Mouse (Mus musculus): ENCODE measurements around the gene Crkl. TPM values are rescaled to one million over a fixed set of nuclear protein-coding genes. Genes with fewer than 3 reads are reported as not detected.
A peak's percentile ranks its signal among the peaks of the same experiment; 100 is the strongest.
"Not testable (repeated sequence)": the region's sequence is repeated elsewhere in the genome, so short reads cannot be mapped to it uniquely, and the experiment has no call there.

Crkl gene
- polyA plus RNA-seq, 1 experiment from 2014 or later = 68.9 TPM

GRCm38 (mm10) chr16:17488478-17489468, 37.0 kb downstream of the Crkl start:
- WGBS = 48% methylated on average over 14 of the region's 14 CpGs
- no peak for ATAC-seq (replicated peaks; ENCODE audit: low FRiP score)
- peaks cover 13% of the 10 kb centered on the region for H3K4me1 ChIP-seq
- no peak overlapping the region for H3K27ac ChIP-seq
- H3K4me2 ChIP-seq = peak overlapping the region; percentile 93
- H3K9me3 ChIP-seq (replicated peaks) = no peaks in the 10 kb centered on the region
- H3K9ac ChIP-seq = peak overlapping the region; percentile 41; the same call in 1 of the 2 replicates
- H3K27me3 ChIP-seq = peaks cover 21% of the 10 kb centered on the region
- peak overlapping the region; percentile 53 for H3K4me3 ChIP-seq (replicated peaks)
- peaks cover 39% of the 10 kb centered on the region for H3K36me3 ChIP-seq

GRCm38 (mm10) chr16:17489469-17490111, 37.8 kb downstream of the Crkl start, which contains the start of gene Aifm3:
TSS of gene Aifm3 (plus strand) at chr16:17489611.
- H3K4me3 ChIP-seq (replicated peaks) = peak within 1 kb of the TSS; percentile 53
- H3K4me1 ChIP-seq = peaks cover 13% of the 10 kb centered on the region
- peak; percentile 84 for ATAC-seq (replicated peaks; ENCODE audit: low FRiP score)
- WGBS = 2% methylated on average over 35 of the region's 47 CpGs
- H3K27ac ChIP-seq = no peak within 1 kb of the TSS
- peaks cover 31% of the 10 kb centered on the region for H3K36me3 ChIP-seq
- H3K4me2 ChIP-seq = peak within 1 kb of the TSS; percentile 93
- H3K27me3 ChIP-seq = peaks cover 21% of the 10 kb centered on the region
- no peaks in the 10 kb centered on the region for H3K9me3 ChIP-seq (replicated peaks)
- peak within 1 kb of the TSS; percentile 41 for H3K9ac ChIP-seq

- Histone ChIP-seq H3K4me2 (no peak overlapping the region), H3K36me3 (peaks cover 15% of the 10 kb centered on the region), H3K9me3 (replicated peaks) (no peaks in the 10 kb centered on the region), H3K9ac (no peak overlapping the region), H3K27ac (no peak overlapping the region), H3K4me1 (peaks cover 14% of the 10 kb centered on the region), H3K27me3 (peaks cover 21% of the 10 kb centered on the region), H3K4me3 (replicated peaks) (no peak overlapping the region)
- ATAC-seq (replicated peaks; ENCODE audit: low FRiP score) = no peak
- 88% methylated on average over 5 of the region's 5 CpGs for WGBS
These were observed 39.4 kb downstream of the Crkl start for GRCm38 (mm10) chr16:17491154-17491553.

- no peak for ATAC-seq (replicated peaks; ENCODE audit: low FRiP score)
- H3K27ac ChIP-seq = no peak overlapping the region
- H3K4me2 ChIP-seq = no peak overlapping the region
- no peaks in the 10 kb centered on the region for H3K9me3 ChIP-seq (replicated peaks)
- no peak overlapping the region for H3K9ac ChIP-seq
- 68% methylated on average over 5 of the region's 5 CpGs for WGBS
- peaks cover 21% of the 10 kb centered on the region for H3K27me3 ChIP-seq
- H3K4me1 ChIP-seq = peaks cover 22% of the 10 kb centered on the region
- peaks cover 7% of the 10 kb centered on the region for H3K36me3 ChIP-seq
- no peak overlapping the region for H3K4me3 ChIP-seq (replicated peaks)
These were observed 40.2 kb downstream of the Crkl start for GRCm38 (mm10) chr16:17491896-17492561.

GRCm38 (mm10) chr16:17496499-17497305, 44.9 kb downstream of the Crkl start:
- H3K9ac ChIP-seq = no peak overlapping the region
- no peaks in the 10 kb centered on the region for H3K9me3 ChIP-seq (replicated peaks)
- H3K27me3 ChIP-seq = peaks cover 4% of the 10 kb centered on the region; the same call in 1 of the 2 replicates
- H3K27ac ChIP-seq = no peak overlapping the region; the same call in 1 of the 2 replicates
- H3K4me1 ChIP-seq = peaks cover 12% of the 10 kb centered on the region
- H3K4me3 ChIP-seq (replicated peaks) = no peak overlapping the region
- H3K4me2 ChIP-seq = no peak overlapping the region
- H3K36me3 ChIP-seq = no peaks in the 10 kb centered on the region
- ATAC-seq (replicated peaks; ENCODE audit: low FRiP score) = 0 out of 2 replicates have a peak, but pooled peaks have one; percentile 18
- WGBS = 52% methylated on average over 2 of the region's 2 CpGs

- 30% methylated on average over 10 of the region's 10 CpGs for WGBS
- no peak overlapping the region for H3K27ac ChIP-seq
- H3K9me3 ChIP-seq (replicated peaks) = no peaks in the 10 kb centered on the region
- H3K4me2 ChIP-seq = no peak overlapping the region
- H3K4me1 ChIP-seq = peaks cover 12% of the 10 kb centered on the region
- no peaks in the 10 kb centered on the region for H3K36me3 ChIP-seq
- H3K4me3 ChIP-seq (replicated peaks) = no peak overlapping the region
- no peaks in the 10 kb centered on the region; the same call in 1 of the 2 replicates for H3K27me3 ChIP-seq
- H3K9ac ChIP-seq = no peak overlapping the region
- peak; percentile 56; the same call in 1 of the 2 replicates for ATAC-seq (replicated peaks; ENCODE audit: low FRiP score)
These were observed 47.6 kb downstream of the Crkl start for GRCm38 (mm10) chr16:17499249-17499883.

- Histone ChIP-seq H3K27ac (no peak overlapping the region), H3K9ac (no peak overlapping the region), H3K36me3 (no peaks in the 10 kb centered on the region), H3K4me1 (peaks cover 4% of the 10 kb centered on the region; the same call in 1 of the 2 replicates), H3K4me2 (no peak overlapping the region), H3K9me3 (replicated peaks) (no peaks in the 10 kb centered on the region), H3K27me3 (no peaks in the 10 kb centered on the region; the same call in 1 of the 2 replicates), H3K4me3 (replicated peaks) (no peak overlapping the region)
- WGBS = 73% methylated on average over 4 of the region's 4 CpGs
- ATAC-seq (replicated peaks; ENCODE audit: low FRiP score) = no peak
These were observed 50.9 kb downstream of the Crkl start for GRCm38 (mm10) chr16:17502681-17503080.

GRCm38 (mm10) chr16:17507018-17507552, 55.3 kb downstream of the Crkl start:
- H3K27ac ChIP-seq = no peak overlapping the region
- WGBS = 82% methylated on average over 5 of the region's 5 CpGs
- no peak overlapping the region for H3K4me2 ChIP-seq
- ATAC-seq (replicated peaks; ENCODE audit: low FRiP score) = no peak
- H3K4me1 ChIP-seq = peaks cover 21% of the 10 kb centered on the region
- peaks cover 13% of the 10 kb centered on the region for H3K36me3 ChIP-seq
- no peak overlapping the region for H3K4me3 ChIP-seq (replicated peaks)
- H3K9me3 ChIP-seq (replicated peaks) = no peaks in the 10 kb centered on the region
- H3K27me3 ChIP-seq = no peaks in the 10 kb centered on the region; the same call in 1 of the 2 replicates
- H3K9ac ChIP-seq = no peak overlapping the region

- not testable (repeated sequence) for ATAC-seq (replicated peaks; ENCODE audit: low FRiP score); H3K9me3 ChIP-seq (replicated peaks); H3K27me3 ChIP-seq
- H3K36me3 ChIP-seq = peaks cover 23% of the 10 kb centered on the region
- peak overlapping the region; percentile 83 for H3K4me3 ChIP-seq (replicated peaks)
- peak overlapping the region; percentile 90 for H3K9ac ChIP-seq
- H3K4me1 ChIP-seq = peaks cover 21% of the 10 kb centered on the region
- peak overlapping the region; percentile 97 for H3K27ac ChIP-seq
- H3K4me2 ChIP-seq = peak overlapping the region; percentile 71
- WGBS = 33% methylated on average over 3 of the region's 3 CpGs
These were observed 56.2 kb downstream of the Crkl start for GRCm38 (mm10) chr16:17508031-17508430.

- Histone ChIP-seq H3K36me3 (peaks cover 29% of the 10 kb centered on the region), H3K27me3 (no peaks in the 10 kb centered on the region; the same call in 1 of the 2 replicates), H3K9me3 (replicated peaks) (no peaks in the 10 kb centered on the region), H3K4me1 (peaks cover 21% of the 10 kb centered on the region), H3K9ac (peak within 1 kb of the TSS; percentile 90), H3K4me2 (peak within 1 kb of the TSS; percentile 71), H3K27ac (peak within 1 kb of the TSS; percentile 97), H3K4me3 (replicated peaks) (peak within 1 kb of the TSS; percentile 83)
- WGBS = under 1% methylated on average over 50 of the region's 50 CpGs
- ATAC-seq (replicated peaks; ENCODE audit: low FRiP score) = peak; percentile 97
These were observed 56.9 kb downstream of the Crkl start, which contains the start of gene Lztr1 for GRCm38 (mm10) chr16:17508546-17509239. TSS of gene Lztr1 (plus strand) at chr16:17508688.
